Mouse (Mus musculus): Measurements from ENCODE around the gene Cmc1. TPM values are rescaled to one million over a fixed set of nuclear protein-coding genes. Genes with fewer than 3 reads are reported as not detected.
A peak's percentile ranks its signal among the peaks of the same experiment; 100 is the strongest.

The Cmc1 gene
- polyA plus RNA-seq, 1 experiment from 2014 or later, result 38.4 TPM

GRCm38 (mm10) chr9:118109697-118110359 lies 40.1 kb downstream of the Cmc1 start:
- Histone ChIP-seq H3K4me2 (no peak overlapping the region), H3K9me3 (no peaks in the 10 kb centered on the region), H3K36me3 (no peaks in the 10 kb centered on the region), H3K4me3 (no peak overlapping the region), H3K4me1 (no peaks in the 10 kb centered on the region), H3K27me3 (no peaks in the 10 kb centered on the region), H3K27ac (no peak overlapping the region), H3K9ac (no peak overlapping the region)
- ATAC-seq (ENCODE audit: borderline replicate concordance, extremely low read depth, low FRiP score, low TSS enrichment), result no peak
- 84% methylated on average over 7 of the region's 7 CpGs for WGBS

- no peaks in the 10 kb centered on the region for H3K27me3 ChIP-seq
- no peak for ATAC-seq (ENCODE audit: borderline replicate concordance, extremely low read depth, low FRiP score, low TSS enrichment)
- H3K27ac ChIP-seq, result no peak overlapping the region
- H3K4me3 ChIP-seq, result no peak overlapping the region
- no peak overlapping the region for H3K4me2 ChIP-seq
- no peaks in the 10 kb centered on the region for H3K36me3 ChIP-seq
- whole genome bisulfite sequencing, result 66% methylated on average over 4 of the region's 4 CpGs
- H3K9ac ChIP-seq, result no peak overlapping the region
- no peaks in the 10 kb centered on the region for H3K4me1 ChIP-seq
- H3K9me3 ChIP-seq, result no peaks in the 10 kb centered on the region
Observed at GRCm38 (mm10) chr9:118108527-118109011, 41.4 kb downstream of the Cmc1 start.

GRCm38 (mm10) chr9:118101802-118102201 lies 48.2 kb downstream of the Cmc1 start:
- no peaks in the 10 kb centered on the region for H3K4me1 ChIP-seq
- no peak overlapping the region for H3K4me3 ChIP-seq
- H3K9me3 ChIP-seq, result no peaks in the 10 kb centered on the region
- no peak overlapping the region for H3K9ac ChIP-seq
- no peak for ATAC-seq (ENCODE audit: borderline replicate concordance, extremely low read depth, low FRiP score, low TSS enrichment)
- H3K36me3 ChIP-seq, result no peaks in the 10 kb centered on the region
- WGBS, result 74% methylated on average over 2 of the region's 2 CpGs
- H3K27ac ChIP-seq, result no peak overlapping the region
- no peak overlapping the region for H3K4me2 ChIP-seq
- no peaks in the 10 kb centered on the region for H3K27me3 ChIP-seq

GRCm38 (mm10) chr9:118100484-118100883 lies 49.5 kb downstream of the Cmc1 start:
- H3K27ac ChIP-seq, result no peak overlapping the region
- no peak overlapping the region for H3K4me2 ChIP-seq
- H3K4me3 ChIP-seq, result no peak overlapping the region
- H3K36me3 ChIP-seq, result no peaks in the 10 kb centered on the region
- peaks cover 3% of the 10 kb centered on the region; the same call in 1 of the 2 replicates for H3K4me1 ChIP-seq
- H3K9ac ChIP-seq, result no peak overlapping the region
- no peaks in the 10 kb centered on the region for H3K27me3 ChIP-seq
- WGBS, result 89% methylated on average over 2 of the region's 2 CpGs
- ATAC-seq (ENCODE audit: borderline replicate concordance, extremely low read depth, low FRiP score, low TSS enrichment), result no peak
- H3K9me3 ChIP-seq, result no peaks in the 10 kb centered on the region

- peak; percentile 35; the same call in 1 of the 2 replicates for ATAC-seq (ENCODE audit: borderline replicate concordance, extremely low read depth, low FRiP score, low TSS enrichment)
- no peak overlapping the region for H3K9ac ChIP-seq
- peaks cover 3% of the 10 kb centered on the region; the same call in 1 of the 2 replicates for H3K4me1 ChIP-seq
- H3K27ac ChIP-seq, result no peak overlapping the region
- H3K27me3 ChIP-seq, result no peaks in the 10 kb centered on the region
- H3K9me3 ChIP-seq, result no peaks in the 10 kb centered on the region
- 37% methylated on average over 4 of the region's 4 CpGs for WGBS
- H3K4me2 ChIP-seq, result no peak overlapping the region
- no peaks in the 10 kb centered on the region for H3K36me3 ChIP-seq
- H3K4me3 ChIP-seq, result no peak overlapping the region
Observed at GRCm38 (mm10) chr9:118099395-118099794, 50.6 kb downstream of the Cmc1 start.

- WGBS, result 84% methylated on average over 4 of the region's 4 CpGs
- H3K27ac ChIP-seq, result no peak overlapping the region
- H3K4me3 ChIP-seq, result no peak overlapping the region
- no peak overlapping the region for H3K9ac ChIP-seq
- peaks cover 2% of the 10 kb centered on the region; the same call in 1 of the 2 replicates for H3K4me1 ChIP-seq
- no peaks in the 10 kb centered on the region for H3K27me3 ChIP-seq
- no peak overlapping the region for H3K4me2 ChIP-seq
- H3K9me3 ChIP-seq, result no peaks in the 10 kb centered on the region
- no peak for ATAC-seq (ENCODE audit: borderline replicate concordance, extremely low read depth, low FRiP score, low TSS enrichment)
- H3K36me3 ChIP-seq, result no peaks in the 10 kb centered on the region
Observed at GRCm38 (mm10) chr9:118083834-118084233, 66.1 kb downstream of the Cmc1 start.

GRCm38 (mm10) chr9:118082575-118083431 lies 67.2 kb downstream of the Cmc1 start:
- Histone ChIP-seq H3K9ac (peak overlapping the region; percentile 9; the same call in 1 of the 2 replicates), H3K4me2 (peak overlapping the region; percentile 57), H3K4me1 (peaks cover 2% of the 10 kb centered on the region; the same call in 1 of the 2 replicates), H3K36me3 (no peaks in the 10 kb centered on the region), H3K4me3 (peak overlapping the region; percentile 27), H3K9me3 (no peaks in the 10 kb centered on the region), H3K27me3 (no peaks in the 10 kb centered on the region), H3K27ac (no peak overlapping the region)
- 0 out of 2 replicates have a peak, but pooled peaks have one; percentile 55 for ATAC-seq (ENCODE audit: borderline replicate concordance, extremely low read depth, low FRiP score, low TSS enrichment)
- WGBS, result 21% methylated on average over 22 of the region's 22 CpGs

GRCm38 (mm10) chr9:118073358-118073757 lies 76.6 kb downstream of the Cmc1 start:
- Histone ChIP-seq H3K27ac (no peak overlapping the region), H3K4me1 (no peaks in the 10 kb centered on the region), H3K36me3 (peaks cover 11% of the 10 kb centered on the region), H3K9ac (no peak overlapping the region), H3K4me3 (no peak overlapping the region), H3K4me2 (no peak overlapping the region), H3K27me3 (no peaks in the 10 kb centered on the region), H3K9me3 (no peaks in the 10 kb centered on the region)
- WGBS, result 80% methylated on average over 3 of the region's 3 CpGs
- no peak for ATAC-seq (ENCODE audit: borderline replicate concordance, extremely low read depth, low FRiP score, low TSS enrichment)

GRCm38 (mm10) chr9:118072101-118072500 lies 77.9 kb downstream of the Cmc1 start:
- Histone ChIP-seq H3K4me2 (no peak overlapping the region), H3K27ac (no peak overlapping the region), H3K4me1 (no peaks in the 10 kb centered on the region), H3K36me3 (peaks cover 16% of the 10 kb centered on the region), H3K27me3 (no peaks in the 10 kb centered on the region), H3K4me3 (no peak overlapping the region), H3K9me3 (no peaks in the 10 kb centered on the region), H3K9ac (no peak overlapping the region)
- no peak for ATAC-seq (ENCODE audit: borderline replicate concordance, extremely low read depth, low FRiP score, low TSS enrichment)
- WGBS, result 82% methylated on average over 5 of the region's 5 CpGs

GRCm38 (mm10) chr9:118071337-118071736 lies 78.6 kb downstream of the Cmc1 start:
- Histone ChIP-seq H3K4me1 (no peaks in the 10 kb centered on the region), H3K4me3 (no peak overlapping the region), H3K36me3 (peaks cover 17% of the 10 kb centered on the region), H3K4me2 (no peak overlapping the region), H3K27ac (no peak overlapping the region), H3K9me3 (no peaks in the 10 kb centered on the region), H3K9ac (no peak overlapping the region), H3K27me3 (no peaks in the 10 kb centered on the region)
- no peak for ATAC-seq (ENCODE audit: borderline replicate concordance, extremely low read depth, low FRiP score, low TSS enrichment)
- 71% methylated on average over 3 of the region's 3 CpGs for WGBS

- H3K9ac ChIP-seq, result no peak overlapping the region
- no peak overlapping the region for H3K4me3 ChIP-seq
- H3K4me1 ChIP-seq, result no peaks in the 10 kb centered on the region
- no peak overlapping the region for H3K4me2 ChIP-seq
- peaks cover 19% of the 10 kb centered on the region for H3K36me3 ChIP-seq
- WGBS, result 91% methylated on average over 6 of the region's 6 CpGs
- H3K27ac ChIP-seq, result no peak overlapping the region
- ATAC-seq (ENCODE audit: borderline replicate concordance, extremely low read depth, low FRiP score, low TSS enrichment), result no peak
- no peaks in the 10 kb centered on the region for H3K9me3 ChIP-seq
- H3K27me3 ChIP-seq, result no peaks in the 10 kb centered on the region
Observed at GRCm38 (mm10) chr9:118070442-118070841, 79.5 kb downstream of the Cmc1 start.

GRCm38 (mm10) chr9:118059101-118059500 lies 90.9 kb downstream of the Cmc1 start:
- no peaks in the 10 kb centered on the region for H3K27me3 ChIP-seq
- H3K27ac ChIP-seq, result no peak overlapping the region
- H3K36me3 ChIP-seq, result peaks cover 36% of the 10 kb centered on the region
- H3K4me3 ChIP-seq, result no peak overlapping the region
- H3K4me1 ChIP-seq, result no peaks in the 10 kb centered on the region
- H3K4me2 ChIP-seq, result no peak overlapping the region
- WGBS, result 85% methylated on average over 3 of the region's 3 CpGs
- no peak overlapping the region for H3K9ac ChIP-seq
- no peak for ATAC-seq (ENCODE audit: borderline replicate concordance, extremely low read depth, low FRiP score, low TSS enrichment)
- no peaks in the 10 kb centered on the region for H3K9me3 ChIP-seq

Measured in lung, embryonic 15.5 days (tissue).